Mouse (Mus musculus): ENCODE measurements around the gene Adam19. TPM values are rescaled to one million over a fixed set of nuclear protein-coding genes. Genes with fewer than 3 reads are reported as not detected.

Adam19 gene
- polyA plus RNA-seq, 1 experiment from 2014 or later, result 15.2 TPM

DNA sequence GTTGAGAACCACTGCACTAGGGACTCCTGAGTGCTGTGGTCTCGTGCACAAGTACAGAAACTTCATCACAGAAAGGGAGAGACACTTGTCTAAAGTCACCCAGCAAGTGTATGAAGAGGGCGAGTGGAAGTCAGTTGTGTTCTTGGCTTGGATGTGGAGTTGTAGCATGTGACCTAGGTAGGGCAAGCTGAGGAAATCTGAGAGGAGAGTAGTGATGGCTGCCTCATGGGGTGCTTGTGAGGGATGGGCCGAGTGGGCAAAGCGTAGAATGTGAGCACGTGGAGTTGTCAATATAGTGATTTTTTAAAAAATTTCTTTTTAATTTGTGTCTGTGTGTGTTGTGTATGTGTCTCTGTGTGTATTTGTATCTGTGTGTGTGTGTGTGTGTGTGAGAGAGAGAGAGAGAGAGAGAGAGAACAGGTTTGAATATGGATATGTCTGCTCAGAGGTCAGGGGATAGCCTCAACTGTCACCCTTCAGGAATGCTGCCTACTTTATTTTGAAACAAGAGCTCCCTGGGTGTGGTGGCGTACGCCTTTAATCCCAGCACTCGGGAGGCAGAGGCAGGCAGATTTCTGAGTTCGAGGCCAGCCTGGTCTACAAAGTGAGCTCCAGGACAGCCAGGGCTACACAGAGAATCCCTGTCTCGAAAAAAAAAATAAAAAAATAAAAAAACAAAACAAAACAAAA, 11.7 kb downstream of the Adam19 start:
- Histone ChIP-seq H3K9me3 (ENCODE audit: control insufficient read depth, low read length) (no peaks in the 10 kb centered on the region), H3K4me2 (ENCODE audit: low read depth, low read length) (no peak overlapping the region), H3K4me3 (ENCODE audit: low read depth, low read length) (no peak overlapping the region), H3K9ac (ENCODE audit: low read depth, low read length) (no peak overlapping the region), H3K36me3 (ENCODE audit: control insufficient read depth, insufficient read depth, low read length) (peaks cover 12% of the 10 kb centered on the region; the same call in 1 of the 2 replicates), H3K4me1 (ENCODE audit: control insufficient read depth, insufficient read depth, low read length) (peaks cover 44% of the 10 kb centered on the region), H3K27ac (replicated peaks; ENCODE audit: low read depth, low read length) (no peak overlapping the region), H3K27me3 (replicated peaks; ENCODE audit: control insufficient read depth, insufficient read depth, low read length) (no peaks in the 10 kb centered on the region)
- DNase-seq (ENCODE audit: low spot score) (no peak), ATAC-seq (ENCODE audit: low read depth) (no peak)
- 90% methylated on average over 10 of the region's 10 CpGs for WGBS

DNA sequence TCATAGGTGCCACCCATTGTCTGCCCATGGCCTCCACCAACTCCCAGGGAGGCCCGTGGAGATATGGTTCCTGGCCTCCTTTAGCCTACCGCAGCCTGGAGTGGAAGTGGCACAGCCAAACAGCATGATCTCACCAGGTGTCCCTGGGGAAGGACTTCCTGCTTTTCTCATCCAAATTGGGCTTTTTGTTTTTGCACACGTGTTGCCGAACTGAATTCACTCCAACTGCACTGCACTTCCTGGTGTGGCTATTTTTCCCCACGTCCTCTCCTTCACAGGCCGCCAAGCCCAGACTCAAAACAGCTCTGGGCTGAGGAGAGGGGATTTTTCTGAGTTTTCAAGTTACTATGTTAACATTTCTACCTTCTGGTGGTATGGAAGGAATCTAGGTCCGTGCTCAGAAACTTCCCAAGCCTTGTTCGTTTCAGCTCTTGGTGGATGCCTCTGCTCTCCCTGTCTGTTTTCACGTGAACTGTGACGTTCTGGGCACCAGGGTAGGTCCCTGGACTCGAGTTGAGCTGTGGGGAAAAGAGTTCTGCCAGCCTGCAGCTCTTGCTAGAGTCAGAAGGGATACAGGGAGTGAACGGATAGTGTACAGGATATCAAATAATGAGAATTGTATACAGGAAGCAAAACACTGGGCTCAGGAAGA, 13.1 kb downstream of the Adam19 start:
- Histone ChIP-seq H3K4me1 (ENCODE audit: control insufficient read depth, insufficient read depth, low read length) (peaks cover 57% of the 10 kb centered on the region), H3K36me3 (ENCODE audit: control insufficient read depth, insufficient read depth, low read length) (peaks cover 12% of the 10 kb centered on the region; the same call in 1 of the 2 replicates), H3K27ac (replicated peaks; ENCODE audit: low read depth, low read length) (peak overlapping the region; percentile 94), H3K9me3 (ENCODE audit: control insufficient read depth, low read length) (no peaks in the 10 kb centered on the region), H3K4me2 (ENCODE audit: low read depth, low read length) (peak overlapping the region; percentile 21; the same call in 1 of the 2 replicates), H3K4me3 (ENCODE audit: low read depth, low read length) (no peak overlapping the region), H3K9ac (ENCODE audit: low read depth, low read length) (peak overlapping the region; percentile 41; the same call in 1 of the 2 replicates), H3K27me3 (replicated peaks; ENCODE audit: control insufficient read depth, insufficient read depth, low read length) (no peaks in the 10 kb centered on the region)
- WGBS, result 19% methylated on average over 12 of the region's 12 CpGs
- DNase-seq (ENCODE audit: low spot score) (peak; percentile 77), ATAC-seq (ENCODE audit: low read depth) (no peak; the same call in 1 of the 2 replicates)

DNA sequence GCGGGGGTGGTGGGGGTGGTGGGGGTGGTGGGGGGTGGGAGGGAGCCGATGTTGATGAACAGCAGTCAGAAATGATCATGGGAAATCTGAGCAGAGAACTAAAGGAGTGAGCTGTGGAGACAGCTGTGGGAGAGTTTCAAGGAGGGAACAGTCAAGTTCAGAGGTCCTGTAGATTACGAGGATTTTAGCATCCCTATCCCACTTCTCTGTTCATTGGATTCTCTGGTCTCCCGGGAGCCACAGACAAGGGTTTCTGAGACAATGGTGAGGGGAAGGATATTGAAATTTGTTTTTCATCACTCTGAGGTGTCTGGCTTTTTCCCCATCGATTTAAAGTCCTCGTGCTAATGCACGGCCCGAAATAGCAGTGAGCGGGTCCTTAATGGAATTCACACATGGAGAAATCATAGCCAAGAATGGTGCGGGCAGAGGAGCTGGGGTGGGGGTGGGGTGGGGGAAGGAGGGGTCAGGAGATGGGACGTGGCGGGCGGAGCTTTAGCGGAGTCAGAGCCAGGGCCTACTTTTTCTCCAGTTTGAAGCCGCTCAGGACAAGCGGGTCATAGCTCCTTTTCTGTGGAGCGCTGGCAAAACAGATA, 13.7 kb downstream of the Adam19 start:
- Histone ChIP-seq H3K36me3 (ENCODE audit: control insufficient read depth, insufficient read depth, low read length) (peaks cover 12% of the 10 kb centered on the region; the same call in 1 of the 2 replicates), H3K27me3 (replicated peaks; ENCODE audit: control insufficient read depth, insufficient read depth, low read length) (no peaks in the 10 kb centered on the region), H3K27ac (replicated peaks; ENCODE audit: low read depth, low read length) (peak overlapping the region; percentile 94), H3K4me3 (ENCODE audit: low read depth, low read length) (no peak overlapping the region), H3K4me2 (ENCODE audit: low read depth, low read length) (peak overlapping the region; percentile 21), H3K9me3 (ENCODE audit: control insufficient read depth, low read length) (no peaks in the 10 kb centered on the region), H3K9ac (ENCODE audit: low read depth, low read length) (peak overlapping the region; percentile 41; the same call in 1 of the 2 replicates), H3K4me1 (ENCODE audit: control insufficient read depth, insufficient read depth, low read length) (peaks cover 61% of the 10 kb centered on the region)
- DNase-seq (ENCODE audit: low spot score) (peak; percentile 79), ATAC-seq (ENCODE audit: low read depth) (peak; percentile 50; the same call in 1 of the 2 replicates)
- 26% methylated on average over 17 of the region's 17 CpGs for WGBS

DNA sequence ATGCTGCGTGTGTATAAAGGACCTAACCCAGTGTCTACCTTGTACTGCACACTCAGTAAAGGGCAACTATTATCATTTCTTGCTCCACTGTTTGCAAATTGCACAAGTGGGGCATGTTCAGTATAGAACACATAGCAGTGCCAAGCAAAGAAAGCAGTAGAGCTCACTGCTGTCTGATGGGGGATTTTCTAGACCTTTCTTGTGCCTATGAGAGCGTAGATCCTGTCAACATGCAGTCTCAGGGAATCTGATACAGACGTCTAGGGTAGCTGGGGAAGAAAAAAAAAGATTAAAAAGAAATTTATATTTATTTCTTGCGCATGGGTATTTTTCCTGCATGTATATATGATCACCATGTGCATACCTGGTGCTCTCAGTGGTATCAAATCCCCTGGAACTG, 14.4 kb downstream of the Adam19 start:
- 77% methylated on average over 4 of the region's 4 CpGs for WGBS
- DNase-seq (ENCODE audit: low spot score), result no peak

DNA sequence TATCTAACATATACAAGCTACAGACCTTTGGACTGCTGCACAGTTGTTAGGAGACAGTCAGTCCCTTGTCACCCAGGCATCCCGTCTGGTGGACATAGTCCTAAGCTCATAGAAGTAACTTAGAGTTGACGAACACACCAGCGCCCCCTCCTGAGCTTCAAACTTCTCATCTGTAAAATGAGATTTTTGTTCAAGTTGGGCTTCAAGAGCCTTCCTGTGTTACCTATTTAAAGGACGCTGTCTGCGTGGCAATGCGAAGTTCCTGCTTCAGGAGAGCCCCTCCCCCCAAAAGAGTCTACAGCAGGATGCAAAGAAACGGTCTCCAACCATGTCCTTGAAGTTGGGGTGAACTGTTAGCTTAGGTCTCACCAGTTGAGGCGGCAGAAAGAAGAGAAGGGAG, 15.0 kb downstream of the Adam19 start:
- Histone ChIP-seq H3K9me3 (ENCODE audit: control insufficient read depth, low read length) (no peaks in the 10 kb centered on the region), H3K4me2 (ENCODE audit: low read depth, low read length) (no peak overlapping the region), H3K36me3 (ENCODE audit: control insufficient read depth, insufficient read depth, low read length) (peaks cover 5% of the 10 kb centered on the region; the same call in 1 of the 2 replicates), H3K27ac (replicated peaks; ENCODE audit: low read depth, low read length) (peak overlapping the region; percentile 94; the same call in 1 of the 2 replicates), H3K27me3 (replicated peaks; ENCODE audit: control insufficient read depth, insufficient read depth, low read length) (no peaks in the 10 kb centered on the region), H3K4me3 (ENCODE audit: low read depth, low read length) (no peak overlapping the region), H3K9ac (ENCODE audit: low read depth, low read length) (no peak overlapping the region), H3K4me1 (ENCODE audit: control insufficient read depth, insufficient read depth, low read length) (peaks cover 53% of the 10 kb centered on the region)
- DNase-seq (ENCODE audit: low spot score), result peak; percentile 35
- WGBS, result 64% methylated on average over 8 of the region's 8 CpGs
- ATAC-seq (ENCODE audit: low read depth), result no peak

More for the DNA sequence above, 14.4 kb downstream of the Adam19 start:
- Histone ChIP-seq H3K4me3 (ENCODE audit: low read depth, low read length) (no peak overlapping the region), H3K4me1 (ENCODE audit: control insufficient read depth, insufficient read depth, low read length) (peaks cover 59% of the 10 kb centered on the region), H3K27ac (replicated peaks; ENCODE audit: low read depth, low read length) (peak overlapping the region; percentile 94), H3K36me3 (ENCODE audit: control insufficient read depth, insufficient read depth, low read length) (peaks cover 5% of the 10 kb centered on the region; the same call in 1 of the 2 replicates), H3K27me3 (replicated peaks; ENCODE audit: control insufficient read depth, insufficient read depth, low read length) (no peaks in the 10 kb centered on the region), H3K9ac (ENCODE audit: low read depth, low read length) (no peak overlapping the region), H3K4me2 (ENCODE audit: low read depth, low read length) (no peak overlapping the region), H3K9me3 (ENCODE audit: control insufficient read depth, low read length) (no peaks in the 10 kb centered on the region)
- no peak for ATAC-seq (ENCODE audit: low read depth)

DNA sequence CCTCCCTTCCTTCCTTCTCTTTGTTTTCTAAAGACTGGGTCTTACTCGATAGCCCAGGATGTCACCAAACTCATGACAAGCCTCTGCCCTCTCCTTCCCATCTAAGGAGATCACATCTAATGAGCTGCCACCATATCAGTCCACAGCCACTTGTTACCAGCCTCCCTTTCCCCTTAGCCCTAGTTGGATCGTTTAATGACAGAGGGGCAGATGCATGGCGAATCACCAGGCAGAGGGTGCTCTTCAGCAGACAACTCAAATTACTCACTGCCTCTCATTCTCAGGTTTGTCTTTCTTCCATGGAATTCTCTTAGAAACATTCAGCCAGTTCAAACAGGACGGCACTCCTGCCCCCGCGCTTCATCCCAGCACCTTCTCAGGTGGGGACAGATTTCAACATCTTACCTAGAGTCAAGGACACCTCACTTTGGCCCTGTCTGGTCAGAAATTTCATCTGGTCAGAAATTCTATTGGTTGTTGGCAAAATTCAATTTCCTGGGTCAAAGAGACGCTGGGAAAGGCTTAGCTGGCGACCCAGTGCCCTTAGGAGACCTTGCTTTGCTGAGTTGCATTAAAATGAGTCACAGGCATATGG, 16.8 kb downstream of the Adam19 start:
- ATAC-seq (ENCODE audit: low read depth) (no peak; the same call in 1 of the 2 replicates), DNase-seq (ENCODE audit: low spot score) (no peak)
- Histone ChIP-seq H3K9ac (ENCODE audit: low read depth, low read length) (no peak overlapping the region), H3K4me2 (ENCODE audit: low read depth, low read length) (no peak overlapping the region), H3K27ac (replicated peaks; ENCODE audit: low read depth, low read length) (peak overlapping the region; percentile 74), H3K4me1 (ENCODE audit: control insufficient read depth, insufficient read depth, low read length) (peaks cover 49% of the 10 kb centered on the region), H3K36me3 (ENCODE audit: control insufficient read depth, insufficient read depth, low read length) (peaks cover 17% of the 10 kb centered on the region; the same call in 1 of the 2 replicates), H3K27me3 (replicated peaks; ENCODE audit: control insufficient read depth, insufficient read depth, low read length) (no peaks in the 10 kb centered on the region), H3K9me3 (ENCODE audit: control insufficient read depth, low read length) (0 out of 2 replicates have a peak, but pooled peaks cover 5% of the 10 kb centered on the region), H3K4me3 (ENCODE audit: low read depth, low read length) (no peak overlapping the region)
- WGBS, result 48% methylated on average over 8 of the region's 8 CpGs

DNA sequence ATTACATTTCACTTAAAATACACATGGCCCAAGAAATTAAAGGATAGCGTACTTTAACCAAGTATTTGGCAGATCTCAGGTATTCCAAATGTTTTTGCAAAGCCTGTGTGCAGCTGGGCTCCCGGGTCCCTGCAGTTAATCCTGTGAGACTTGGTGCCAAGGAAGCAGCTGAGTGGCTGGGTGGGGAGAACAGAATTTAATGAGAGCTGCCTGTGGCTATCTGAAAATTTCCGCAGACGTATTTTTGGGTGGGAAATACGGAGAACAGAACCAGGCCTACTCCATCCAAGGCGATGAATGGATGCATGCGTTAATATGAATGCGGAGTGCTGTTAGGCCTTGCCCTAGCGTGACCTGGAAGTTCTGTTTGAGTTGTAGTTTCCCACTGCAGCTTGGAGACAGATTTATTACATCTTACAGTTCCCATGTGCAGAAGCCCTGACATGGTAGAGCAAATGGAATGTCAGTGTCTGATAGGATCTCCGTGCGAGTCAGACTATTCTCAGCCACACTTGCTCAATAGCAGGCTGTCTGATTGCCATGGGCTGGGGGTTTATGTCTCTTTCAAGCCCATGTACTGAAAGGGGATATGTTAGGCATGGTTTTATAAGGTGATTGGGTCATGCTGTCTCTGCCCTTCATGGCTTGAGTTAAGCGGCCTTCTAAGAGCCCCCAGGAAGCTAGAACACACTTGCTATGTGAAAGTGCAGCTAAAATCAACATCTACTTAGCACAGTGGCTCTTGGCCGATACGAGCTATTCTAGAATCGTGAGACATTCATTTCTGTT, 17.5 kb downstream of the Adam19 start:
- Histone ChIP-seq H3K4me2 (ENCODE audit: low read depth, low read length) (no peak overlapping the region), H3K4me1 (ENCODE audit: control insufficient read depth, insufficient read depth, low read length) (peaks cover 49% of the 10 kb centered on the region), H3K9me3 (ENCODE audit: control insufficient read depth, low read length) (0 out of 2 replicates have a peak, but pooled peaks cover 5% of the 10 kb centered on the region), H3K4me3 (ENCODE audit: low read depth, low read length) (no peak overlapping the region), H3K27ac (replicated peaks; ENCODE audit: low read depth, low read length) (peak overlapping the region; percentile 74), H3K9ac (ENCODE audit: low read depth, low read length) (no peak overlapping the region), H3K27me3 (replicated peaks; ENCODE audit: control insufficient read depth, insufficient read depth, low read length) (no peaks in the 10 kb centered on the region), H3K36me3 (ENCODE audit: control insufficient read depth, insufficient read depth, low read length) (peaks cover 22% of the 10 kb centered on the region; the same call in 1 of the 2 replicates)
- peak; percentile 87 for DNase-seq (ENCODE audit: low spot score)
- WGBS, result 47% methylated on average over 15 of the region's 15 CpGs
- ATAC-seq (ENCODE audit: low read depth), result peak; percentile 39

Data from embryonic facial prominence, embryonic 14.5 days (tissue).